Mouse (Mus musculus): ENCODE results near the gene Mcrip1. TPM values are rescaled to one million over a fixed set of nuclear protein-coding genes. Genes with fewer than 3 reads are reported as not detected.

The Mcrip1 gene
- polyA plus RNA-seq (2014; fragmentation: Illumina TruSeq; extraction: RNeasy Lipid Tissue Mini Kit (QIAGEN cat#74804); ENCODE audit: low read depth, low replicate concordance): not detected

DNA sequence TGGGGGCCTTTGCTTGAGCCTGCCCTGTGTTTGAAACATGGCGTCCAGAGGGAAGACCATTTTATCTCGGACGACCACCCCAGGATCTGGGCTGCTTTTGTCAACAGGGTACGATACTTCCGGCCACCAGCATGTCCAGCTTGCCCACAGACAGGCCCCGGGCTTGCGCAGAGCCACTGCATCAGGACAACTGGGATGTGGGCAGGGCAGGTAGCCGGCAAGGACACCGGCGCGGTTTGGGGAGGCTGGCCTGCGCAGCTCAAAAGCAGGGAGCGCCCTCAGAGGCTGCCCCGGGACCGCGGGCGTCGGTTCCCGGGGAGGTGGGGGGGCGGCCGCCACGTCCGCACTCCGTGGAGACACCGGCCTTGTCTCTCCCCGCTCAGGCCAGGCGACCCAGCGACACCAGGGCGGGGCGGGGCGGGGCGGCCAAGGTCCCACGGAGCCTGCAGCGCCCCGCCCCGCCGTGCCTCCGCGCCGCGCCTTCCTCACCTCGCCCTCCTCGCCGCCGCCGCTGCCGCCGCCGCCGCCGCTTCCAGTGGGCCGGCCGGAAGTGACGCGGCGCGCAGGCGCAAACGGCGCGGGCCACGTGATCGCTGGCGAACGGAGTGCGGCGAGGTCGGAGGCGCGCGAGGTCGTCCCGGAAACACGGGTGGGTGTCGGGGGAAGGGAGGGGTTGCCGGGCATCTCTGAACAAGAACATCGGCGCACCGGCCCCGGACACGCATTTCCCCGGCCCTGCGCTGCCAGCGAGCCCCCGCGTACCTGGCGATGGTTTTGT, at the start of gene Mcrip1:
TSS of gene Mcrip1 (minus strand) at position 560 of the 778 bp plus-strand sequence.

DNA sequence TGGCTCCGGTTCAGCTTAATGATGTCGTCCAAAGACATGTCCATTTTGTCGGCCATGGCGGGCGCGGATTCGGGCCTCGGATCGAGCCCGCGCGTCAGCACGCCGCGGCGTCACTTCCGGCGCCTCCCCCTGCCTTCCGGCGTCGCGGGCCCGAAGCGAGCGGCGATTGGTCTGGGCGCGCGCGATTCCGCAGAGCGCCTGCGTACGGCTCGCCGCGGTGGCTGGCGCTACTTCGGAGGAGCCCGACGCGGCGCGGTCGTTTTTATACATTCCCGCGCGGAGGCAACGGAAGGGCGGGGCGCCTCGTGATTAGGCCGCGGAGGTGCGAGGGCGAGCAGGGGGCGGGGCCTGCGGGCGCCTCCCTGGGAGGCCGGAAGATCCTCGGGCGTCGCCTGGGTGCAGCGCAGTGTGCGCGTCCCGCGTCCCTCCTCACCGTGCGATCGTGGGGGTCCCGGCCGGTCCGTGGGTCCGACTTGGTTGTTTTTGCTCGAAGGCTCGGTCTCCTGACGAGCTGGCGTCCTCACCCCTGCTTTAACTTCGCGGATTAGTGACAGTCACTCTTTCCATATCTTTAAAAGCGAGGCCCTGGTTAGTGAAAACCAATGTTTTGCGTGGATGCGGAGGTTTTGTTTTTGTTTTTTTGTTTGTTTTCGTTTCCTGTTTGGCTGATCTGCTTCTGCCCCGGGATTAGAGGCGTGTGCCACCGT, 48.9 kb upstream of the Mcrip1 start, which contains the start of the genes Alyref and Anapc11:
TSS of gene Alyref (minus strand) at position 83 of the 707 bp plus-strand sequence.
TSS of gene Anapc11 (plus strand) at position 139 of the 707 bp plus-strand sequence.

GRCm38 (mm10) chr11:120581490-120582267, 32.2 kb upstream of the Mcrip1 start, which contains the start of gene Arhgdia:
Gene Arhgdia, minus strand, starts transcription at chr11:120581624.

GRCm38 (mm10) chr11:120572752-120573584, 23.4 kb upstream of the Mcrip1 start, which contains the start of gene P4hb:
Gene P4hb, minus strand, starts transcription at chr11:120573253.

DNA sequence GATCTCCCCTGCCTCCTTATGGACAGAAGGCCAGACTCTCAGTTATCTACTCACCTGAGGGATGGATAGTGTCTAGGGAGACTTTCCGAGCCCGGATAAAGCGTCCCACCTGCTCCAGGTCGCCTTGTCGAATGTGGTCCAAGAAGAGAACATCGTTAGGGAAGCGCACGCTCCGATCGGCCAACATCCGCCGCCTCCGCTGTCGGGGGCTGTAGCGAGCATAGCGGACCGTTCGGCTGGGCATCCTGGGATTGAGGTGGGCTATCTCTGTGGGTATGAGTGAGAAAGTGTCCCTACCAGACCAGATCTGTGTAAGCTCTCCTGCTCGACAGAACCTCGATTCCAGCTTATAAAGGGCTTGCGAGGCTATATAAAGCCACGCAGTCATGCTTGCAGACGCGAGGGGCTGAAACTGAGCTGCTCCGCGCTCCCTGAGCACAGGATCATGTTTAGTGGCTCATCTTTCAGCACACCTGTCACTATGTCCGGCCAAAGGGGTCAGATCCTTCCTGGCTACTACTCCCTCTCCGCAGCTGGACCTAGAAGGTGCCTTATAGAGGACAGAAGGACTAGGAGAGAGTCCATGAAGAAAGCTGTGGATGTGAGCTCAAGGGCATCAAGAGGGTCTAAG, 1.4 kb upstream of the Mcrip1 start, which contains the start of gene Ppp1r27:
TSS of gene Ppp1r27 (minus strand) at position 323 of the 631 bp plus-strand sequence.

GRCm38 (mm10) chr11:120530085-120530964, 19.2 kb downstream of the Mcrip1 start, which contains the start of gene Gcgr:
Gene Gcgr, plus strand, starts transcription at chr11:120530699.

Other genes with a start within 250 kb of the Mcrip1 start
- 1,187 TPM for gene Actg1, start 201.2 kb downstream of the Mcrip1 start, polyA plus RNA-seq (2014; fragmentation: Illumina TruSeq; extraction: RNeasy Lipid Tissue Mini Kit (QIAGEN cat#74804); ENCODE audit: low read depth, low replicate concordance)
- not detected for gene Fscn2, start 188.2 kb downstream of the Mcrip1 start, polyA plus RNA-seq (2014; fragmentation: Illumina TruSeq; extraction: RNeasy Lipid Tissue Mini Kit (QIAGEN cat#74804); ENCODE audit: low read depth, low replicate concordance)
- gene Faap100, start 171.0 kb downstream of the Mcrip1 start, polyA plus RNA-seq (2014; fragmentation: Illumina TruSeq; extraction: RNeasy Lipid Tissue Mini Kit (QIAGEN cat#74804); ENCODE audit: low read depth, low replicate concordance): not detected
- gene Nploc4, start 112.0 kb downstream of the Mcrip1 start, polyA plus RNA-seq (2014; fragmentation: Illumina TruSeq; extraction: RNeasy Lipid Tissue Mini Kit (QIAGEN cat#74804); ENCODE audit: low read depth, low replicate concordance): 13.2 TPM
- not detected for gene Tspan10, start 107.1 kb downstream of the Mcrip1 start, polyA plus RNA-seq (2014; fragmentation: Illumina TruSeq; extraction: RNeasy Lipid Tissue Mini Kit (QIAGEN cat#74804); ENCODE audit: low read depth, low replicate concordance)
- not detected for gene Pde6g, start 96.2 kb downstream of the Mcrip1 start, polyA plus RNA-seq (2014; fragmentation: Illumina TruSeq; extraction: RNeasy Lipid Tissue Mini Kit (QIAGEN cat#74804); ENCODE audit: low read depth, low replicate concordance)
- gene Oxld1, start 91.7 kb downstream of the Mcrip1 start, polyA plus RNA-seq (2014; fragmentation: Illumina TruSeq; extraction: RNeasy Lipid Tissue Mini Kit (QIAGEN cat#74804); ENCODE audit: low read depth, low replicate concordance): 0.63 TPM
- 12.7 TPM for gene Ccdc137, start 91.6 kb downstream of the Mcrip1 start, polyA plus RNA-seq (2014; fragmentation: Illumina TruSeq; extraction: RNeasy Lipid Tissue Mini Kit (QIAGEN cat#74804); ENCODE audit: low read depth, low replicate concordance)
- 10.9 TPM for gene Arl16, start 82.1 kb downstream of the Mcrip1 start, polyA plus RNA-seq (2014; fragmentation: Illumina TruSeq; extraction: RNeasy Lipid Tissue Mini Kit (QIAGEN cat#74804); ENCODE audit: low read depth, low replicate concordance)
- gene Mrpl12, start 65.1 kb downstream of the Mcrip1 start, polyA plus RNA-seq (2014; fragmentation: Illumina TruSeq; extraction: RNeasy Lipid Tissue Mini Kit (QIAGEN cat#74804); ENCODE audit: low read depth, low replicate concordance): 4.1 TPM
- 1.6 TPM for gene Slc25a10, start 57.9 kb downstream of the Mcrip1 start, polyA plus RNA-seq (2014; fragmentation: Illumina TruSeq; extraction: RNeasy Lipid Tissue Mini Kit (QIAGEN cat#74804); ENCODE audit: low read depth, low replicate concordance)
- not detected for gene Gcgr, start 19.0 kb downstream of the Mcrip1 start, polyA plus RNA-seq (2014; fragmentation: Illumina TruSeq; extraction: RNeasy Lipid Tissue Mini Kit (QIAGEN cat#74804); ENCODE audit: low read depth, low replicate concordance)
- not detected for gene Ppp1r27, start 1.4 kb upstream of the Mcrip1 start, polyA plus RNA-seq (2014; fragmentation: Illumina TruSeq; extraction: RNeasy Lipid Tissue Mini Kit (QIAGEN cat#74804); ENCODE audit: low read depth, low replicate concordance)
- 172 TPM for gene P4hb, start 23.5 kb upstream of the Mcrip1 start, polyA plus RNA-seq (2014; fragmentation: Illumina TruSeq; extraction: RNeasy Lipid Tissue Mini Kit (QIAGEN cat#74804); ENCODE audit: low read depth, low replicate concordance)
- 30.1 TPM for gene Arhgdia, start 31.9 kb upstream of the Mcrip1 start, polyA plus RNA-seq (2014; fragmentation: Illumina TruSeq; extraction: RNeasy Lipid Tissue Mini Kit (QIAGEN cat#74804); ENCODE audit: low read depth, low replicate concordance)
- 24.4 TPM for gene Alyref, start 48.6 kb upstream of the Mcrip1 start, polyA plus RNA-seq (2014; fragmentation: Illumina TruSeq; extraction: RNeasy Lipid Tissue Mini Kit (QIAGEN cat#74804); ENCODE audit: low read depth, low replicate concordance)
- 13.5 TPM for gene Anapc11, start 48.7 kb upstream of the Mcrip1 start, polyA plus RNA-seq (2014; fragmentation: Illumina TruSeq; extraction: RNeasy Lipid Tissue Mini Kit (QIAGEN cat#74804); ENCODE audit: low read depth, low replicate concordance)
- gene Npb, start 58.8 kb upstream of the Mcrip1 start, polyA plus RNA-seq (2014; fragmentation: Illumina TruSeq; extraction: RNeasy Lipid Tissue Mini Kit (QIAGEN cat#74804); ENCODE audit: low read depth, low replicate concordance): not detected
- gene Pcyt2, start 68.2 kb upstream of the Mcrip1 start, polyA plus RNA-seq (2014; fragmentation: Illumina TruSeq; extraction: RNeasy Lipid Tissue Mini Kit (QIAGEN cat#74804); ENCODE audit: low read depth, low replicate concordance): 14.6 TPM
- gene Sirt7, start 75.5 kb upstream of the Mcrip1 start, polyA plus RNA-seq (2014; fragmentation: Illumina TruSeq; extraction: RNeasy Lipid Tissue Mini Kit (QIAGEN cat#74804); ENCODE audit: low read depth, low replicate concordance): 13.4 TPM
- 13.6 TPM for gene Mafg, start 83.9 kb upstream of the Mcrip1 start, polyA plus RNA-seq (2014; fragmentation: Illumina TruSeq; extraction: RNeasy Lipid Tissue Mini Kit (QIAGEN cat#74804); ENCODE audit: low read depth, low replicate concordance)
- gene Pycr1, start 94.0 kb upstream of the Mcrip1 start, polyA plus RNA-seq (2014; fragmentation: Illumina TruSeq; extraction: RNeasy Lipid Tissue Mini Kit (QIAGEN cat#74804); ENCODE audit: low read depth, low replicate concordance): 5.8 TPM
- not detected for gene Myadml2, start 98.4 kb upstream of the Mcrip1 start, polyA plus RNA-seq (2014; fragmentation: Illumina TruSeq; extraction: RNeasy Lipid Tissue Mini Kit (QIAGEN cat#74804); ENCODE audit: low read depth, low replicate concordance)
- not detected for gene Notum, start 111.4 kb upstream of the Mcrip1 start, polyA plus RNA-seq (2014; fragmentation: Illumina TruSeq; extraction: RNeasy Lipid Tissue Mini Kit (QIAGEN cat#74804); ENCODE audit: low read depth, low replicate concordance)
- gene Aspscr1, start 123.2 kb upstream of the Mcrip1 start, polyA plus RNA-seq (2014; fragmentation: Illumina TruSeq; extraction: RNeasy Lipid Tissue Mini Kit (QIAGEN cat#74804); ENCODE audit: low read depth, low replicate concordance): 2.6 TPM
- 1.8 TPM for gene Cenpx, start 164.0 kb upstream of the Mcrip1 start, polyA plus RNA-seq (2014; fragmentation: Illumina TruSeq; extraction: RNeasy Lipid Tissue Mini Kit (QIAGEN cat#74804); ENCODE audit: low read depth, low replicate concordance)
- 0.66 TPM for gene Lrrc45, start 164.2 kb upstream of the Mcrip1 start, polyA plus RNA-seq (2014; fragmentation: Illumina TruSeq; extraction: RNeasy Lipid Tissue Mini Kit (QIAGEN cat#74804); ENCODE audit: low read depth, low replicate concordance)
- gene Rac3, start 171.7 kb upstream of the Mcrip1 start, polyA plus RNA-seq (2014; fragmentation: Illumina TruSeq; extraction: RNeasy Lipid Tissue Mini Kit (QIAGEN cat#74804); ENCODE audit: low read depth, low replicate concordance): not detected
- 0.76 TPM for gene Dcxr, start 177.6 kb upstream of the Mcrip1 start, polyA plus RNA-seq (2014; fragmentation: Illumina TruSeq; extraction: RNeasy Lipid Tissue Mini Kit (QIAGEN cat#74804); ENCODE audit: low read depth, low replicate concordance)
- gene Cbr2, start 182.4 kb upstream of the Mcrip1 start, polyA plus RNA-seq (2014; fragmentation: Illumina TruSeq; extraction: RNeasy Lipid Tissue Mini Kit (QIAGEN cat#74804); ENCODE audit: low read depth, low replicate concordance): 1.1 TPM
- gene Hmga1b, start 213.1 kb upstream of the Mcrip1 start, polyA plus RNA-seq (2014; fragmentation: Illumina TruSeq; extraction: RNeasy Lipid Tissue Mini Kit (QIAGEN cat#74804); ENCODE audit: low read depth, low replicate concordance): not detected
- 0.54 TPM for gene Rfng, start 234.5 kb upstream of the Mcrip1 start, polyA plus RNA-seq (2014; fragmentation: Illumina TruSeq; extraction: RNeasy Lipid Tissue Mini Kit (QIAGEN cat#74804); ENCODE audit: low read depth, low replicate concordance)
- gene Gps1, start 234.5 kb upstream of the Mcrip1 start, polyA plus RNA-seq (2014; fragmentation: Illumina TruSeq; extraction: RNeasy Lipid Tissue Mini Kit (QIAGEN cat#74804); ENCODE audit: low read depth, low replicate concordance): 5.2 TPM
- 4.3 TPM for gene Dus1l, start 246.7 kb upstream of the Mcrip1 start, polyA plus RNA-seq (2014; fragmentation: Illumina TruSeq; extraction: RNeasy Lipid Tissue Mini Kit (QIAGEN cat#74804); ENCODE audit: low read depth, low replicate concordance)

All from sigmoid colon, adult 10 weeks (tissue).